Mouse (Mus musculus): ENCODE measurements around the gene Glp1r.

The Glp1r gene

DNA sequence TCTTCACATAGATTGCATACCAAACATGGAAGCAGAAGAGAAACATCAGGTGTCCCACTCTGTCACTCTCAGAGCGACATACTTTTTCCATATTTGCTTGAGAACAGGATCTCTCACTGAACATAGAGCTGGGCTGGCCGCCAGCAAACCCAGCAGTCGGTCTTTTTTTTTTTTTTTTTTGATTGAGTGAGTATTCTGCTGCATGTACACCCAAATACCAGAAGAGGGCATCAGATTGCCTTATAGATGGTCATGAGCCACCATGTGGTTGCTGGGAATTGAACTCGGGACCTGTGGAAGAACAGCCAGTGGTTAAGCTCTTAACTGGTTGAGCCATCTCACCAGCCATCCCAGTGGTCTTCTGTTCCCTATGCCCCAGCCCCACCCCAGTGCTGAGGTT is 21.9 kb downstream of the Glp1r start:
- no peak for DNase-seq

DNA sequence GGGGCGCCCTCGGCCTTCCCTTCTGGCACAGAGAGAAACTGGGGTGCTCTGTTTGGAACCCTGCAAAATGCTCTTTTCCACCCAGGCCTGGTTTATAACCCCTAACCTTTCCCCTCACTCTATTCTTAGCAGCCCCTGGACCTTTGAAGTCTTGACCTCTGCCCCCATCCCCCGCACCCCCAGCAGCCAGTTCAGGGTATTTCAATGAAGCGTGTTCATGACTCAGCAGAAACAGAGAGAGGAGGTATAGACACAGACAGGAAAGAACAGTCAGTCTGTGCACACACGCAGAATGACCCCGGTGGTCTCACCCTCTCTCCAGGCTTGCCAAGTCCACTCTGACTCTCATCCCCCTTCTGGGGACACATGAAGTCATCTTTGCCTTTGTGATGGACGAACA is 29.2 kb downstream of the Glp1r start:
- no peak for DNase-seq

DNA sequence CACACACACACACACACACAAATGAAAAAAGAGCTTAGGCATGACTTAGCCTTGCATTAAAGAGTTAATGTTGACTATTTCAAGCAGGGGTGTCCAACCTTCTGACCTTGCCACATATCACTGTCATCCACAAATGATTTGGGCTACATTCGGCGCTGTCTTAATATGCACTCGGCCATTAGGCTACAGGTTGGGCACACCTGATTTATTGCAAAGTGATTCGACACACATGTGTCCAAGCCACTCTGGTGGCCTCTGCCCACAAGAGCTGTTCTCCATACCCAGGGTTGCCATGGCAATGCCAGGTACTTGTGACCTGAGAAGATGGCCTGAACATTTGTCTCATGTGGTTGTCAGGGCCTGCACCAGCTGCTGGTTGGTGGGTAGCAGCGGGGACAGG is 31.2 kb downstream of the Glp1r start:
- DNase-seq = no peak

DNA sequence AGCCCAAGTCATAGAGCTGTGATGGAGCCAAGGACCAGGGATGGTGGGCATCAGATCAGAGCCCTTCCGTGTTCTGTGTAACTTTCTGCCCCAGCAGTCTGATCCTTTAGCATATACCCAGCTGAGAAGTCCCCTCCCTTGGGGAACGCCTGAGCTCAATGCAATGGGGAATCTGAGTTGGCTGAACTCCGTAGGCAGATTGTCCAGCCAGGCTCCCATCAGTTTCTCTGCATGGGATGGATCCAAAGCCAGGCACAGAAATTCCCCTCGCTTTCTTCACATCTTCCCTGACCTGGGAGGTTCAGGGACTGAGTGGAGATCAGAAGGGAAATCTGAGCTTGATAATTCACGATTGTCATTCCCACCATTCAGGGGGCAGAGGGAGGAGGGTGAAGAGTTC is 33.7 kb downstream of the Glp1r start:
- DNase-seq = no peak

DNA sequence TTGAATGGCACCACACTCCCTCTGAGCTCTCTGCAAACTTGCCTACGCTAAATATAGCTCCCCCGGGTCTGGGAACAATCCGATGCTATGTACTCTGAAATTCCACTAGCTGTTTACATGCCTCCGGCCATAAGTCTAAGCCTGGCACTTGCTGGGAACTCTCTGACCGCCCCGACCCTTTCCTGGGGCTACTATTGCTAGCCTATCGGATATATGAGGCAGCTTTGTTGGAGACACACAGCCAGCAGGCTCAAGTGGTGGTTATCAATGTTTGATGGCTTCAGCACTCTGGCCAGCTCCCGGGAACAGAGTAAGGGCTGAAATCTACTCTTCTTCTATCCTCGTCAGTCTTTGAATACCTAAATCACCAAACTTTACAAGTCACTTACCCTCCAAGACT is 36.9 kb downstream of the Glp1r start:
- DNase-seq = no peak

DNA sequence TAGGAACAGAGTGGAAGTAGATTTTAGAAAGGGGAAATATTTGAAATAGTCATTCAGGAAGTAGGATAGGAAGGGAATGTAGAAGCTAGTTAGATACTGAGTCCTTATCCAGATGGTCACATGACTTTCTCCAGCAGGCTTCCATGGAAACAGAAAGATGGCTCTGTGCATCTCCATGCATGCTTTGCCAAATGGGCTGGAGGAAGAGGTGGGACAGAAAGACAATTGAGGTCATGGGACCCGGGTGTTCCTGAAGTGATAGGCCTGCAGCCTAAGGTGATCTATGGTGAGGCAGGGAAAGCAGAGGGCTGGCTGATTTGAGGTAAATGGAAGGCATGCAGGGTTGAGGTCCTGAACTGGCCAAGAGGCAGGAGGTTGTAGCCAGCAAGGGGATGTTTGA is 46.8 kb downstream of the Glp1r start:
- no peak for DNase-seq

DNA sequence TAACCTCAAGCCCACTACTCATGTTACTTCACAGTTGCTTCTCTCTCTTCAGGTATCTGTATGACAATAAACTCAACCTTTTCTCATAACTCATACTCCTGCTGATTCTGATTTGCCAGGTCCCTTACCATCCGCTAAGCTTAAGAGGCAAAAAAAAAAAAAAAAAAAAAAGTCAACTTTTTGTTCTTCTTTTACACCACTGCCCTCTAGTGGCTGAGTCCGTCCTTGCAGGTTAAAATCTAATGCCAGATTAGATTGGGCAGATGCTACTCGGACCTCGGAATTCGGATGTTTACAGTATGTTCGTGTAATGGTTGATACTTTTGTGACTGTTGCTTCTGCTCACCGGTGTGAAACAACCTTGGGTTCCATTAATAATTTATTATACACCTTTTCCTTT is 49.2 kb downstream of the Glp1r start:
- peak; percentile 78 for DNase-seq

DNA sequence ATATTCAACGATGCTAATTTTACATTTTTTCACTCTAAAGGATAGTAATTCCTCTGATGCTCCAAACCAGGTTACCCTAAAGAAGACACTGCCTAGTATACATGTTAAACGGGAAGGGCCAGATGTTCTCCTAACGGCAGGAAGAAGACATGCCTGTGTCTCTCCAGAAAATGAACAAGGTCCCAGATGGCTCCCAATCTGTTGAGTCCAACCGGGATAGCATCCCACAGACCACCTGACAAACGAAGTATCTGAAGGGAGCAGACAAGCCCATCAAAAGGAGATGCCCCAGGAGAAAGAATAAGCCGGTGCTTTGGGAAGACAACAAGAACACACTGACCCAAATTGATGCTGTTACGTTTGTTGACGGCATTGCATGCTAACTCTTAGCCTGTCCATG is 50.0 kb downstream of the Glp1r start:
- no peak for DNase-seq

DNA sequence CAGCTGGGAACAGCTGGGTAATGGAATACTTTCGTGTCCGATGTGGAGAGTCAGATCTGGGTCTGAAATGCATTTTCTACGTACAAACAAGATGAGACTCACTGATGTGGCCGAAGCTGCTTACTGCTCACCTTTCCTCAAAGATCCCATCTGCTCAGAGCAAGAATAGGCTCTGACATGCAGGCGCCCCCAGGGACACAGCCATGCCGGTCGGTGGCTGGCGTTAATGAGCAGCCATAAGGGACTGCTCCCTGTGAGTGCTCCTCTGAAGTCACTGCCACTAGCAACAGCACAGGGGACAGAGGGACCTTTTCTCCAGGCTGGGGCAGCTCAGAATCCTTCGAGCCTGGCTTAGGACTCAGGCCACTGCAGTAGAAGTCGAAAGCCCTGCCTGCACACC is 52.7 kb downstream of the Glp1r start, which contains the start of gene Umodl1:
Umodl1 (plus strand) TSS at position 301 of the 400 bp plus-strand sequence.
- no peak for DNase-seq

DNA sequence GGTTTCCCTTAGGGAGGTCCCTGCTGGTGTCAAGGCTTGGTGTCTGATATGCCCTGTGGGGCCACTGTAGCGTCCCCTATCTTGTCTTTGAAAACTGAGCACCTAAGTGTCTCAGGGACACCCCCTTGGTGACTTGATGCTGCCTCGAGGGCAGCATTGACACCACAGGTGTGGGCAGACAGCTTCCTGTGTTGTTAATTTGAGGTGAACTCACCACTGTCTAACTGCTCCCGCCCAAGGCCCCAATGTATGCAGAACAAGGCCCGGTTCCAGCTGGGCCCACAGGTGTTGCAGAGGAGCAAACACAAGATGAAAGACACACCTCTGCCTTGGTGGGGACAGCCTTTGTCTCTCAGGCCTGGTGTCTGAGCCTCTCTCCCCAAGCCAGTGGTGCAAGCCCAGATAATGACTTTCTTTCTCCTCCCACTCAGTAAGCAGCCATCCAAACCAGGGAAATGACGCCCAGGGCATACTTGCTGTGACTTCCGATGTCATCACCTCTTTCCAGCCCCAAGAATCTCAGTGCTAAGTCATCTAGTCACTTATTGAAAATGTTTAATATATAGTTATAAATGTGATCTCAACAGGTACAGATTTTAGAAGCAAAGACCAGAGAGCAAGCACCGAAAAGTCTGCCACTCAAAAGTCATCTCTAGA is 60.4 kb downstream of the Glp1r start:
- DNase-seq = peak; percentile 13

DNA sequence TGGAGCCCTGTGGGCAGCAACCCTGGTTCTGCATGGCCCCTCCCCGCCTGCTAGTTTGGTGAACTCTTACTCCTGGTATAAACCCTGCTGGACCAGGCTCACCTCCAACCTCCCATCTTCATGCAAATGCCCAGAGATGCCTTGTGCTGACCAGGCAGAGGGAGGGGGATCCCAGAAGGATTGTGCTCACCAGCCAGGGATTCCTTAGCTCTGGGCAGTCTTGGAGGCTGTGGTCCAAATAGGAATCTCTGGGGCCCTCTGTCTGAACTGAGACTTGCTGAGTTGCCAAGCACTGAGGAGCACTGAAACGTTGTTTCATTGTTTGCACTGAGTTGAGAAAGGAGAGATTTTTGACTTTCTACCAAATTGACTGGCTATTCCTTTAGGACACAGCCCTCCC is 61.3 kb downstream of the Glp1r start:
- no peak for DNase-seq

DNA sequence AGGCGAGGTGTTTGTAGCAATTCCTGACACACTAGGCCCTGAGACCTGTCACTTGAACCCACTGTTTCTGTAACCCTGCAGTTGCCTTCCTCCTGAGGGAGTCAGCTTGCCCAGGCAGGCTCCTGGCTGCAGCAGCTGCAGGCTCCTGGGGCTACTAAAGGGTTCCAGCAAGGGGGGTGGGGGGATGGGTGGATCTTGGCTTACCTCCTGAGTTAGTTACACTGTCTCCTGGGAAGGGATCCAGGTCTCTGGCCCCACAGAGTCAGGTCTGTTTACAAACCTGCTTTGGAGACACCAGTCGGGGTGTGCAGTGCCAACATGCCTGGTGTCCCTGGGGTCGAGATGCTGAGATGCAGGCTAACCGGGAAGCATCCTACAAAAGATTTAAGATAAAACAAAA is 68.4 kb downstream of the Glp1r start:
- DNase-seq = no peak

DNA sequence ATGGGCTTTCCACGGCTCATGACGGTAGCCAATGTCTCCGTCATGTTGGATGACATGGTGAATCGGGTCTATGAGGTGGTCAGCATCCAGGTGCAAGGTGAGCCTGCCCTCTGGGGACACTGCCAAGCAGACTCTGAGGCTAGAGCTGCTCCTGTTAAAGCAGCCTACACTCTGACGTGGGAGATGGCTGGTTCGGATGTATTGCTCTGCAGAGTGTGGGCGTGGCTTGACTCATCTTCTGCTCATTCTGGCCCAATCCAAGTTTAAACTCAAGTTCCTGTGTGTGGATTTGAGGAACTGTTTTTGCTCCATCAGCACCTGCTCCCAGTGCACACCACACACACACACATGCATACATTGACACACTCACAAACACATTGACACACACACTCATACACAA is 70.3 kb downstream of the Glp1r start:
- no peak for DNase-seq

DNA sequence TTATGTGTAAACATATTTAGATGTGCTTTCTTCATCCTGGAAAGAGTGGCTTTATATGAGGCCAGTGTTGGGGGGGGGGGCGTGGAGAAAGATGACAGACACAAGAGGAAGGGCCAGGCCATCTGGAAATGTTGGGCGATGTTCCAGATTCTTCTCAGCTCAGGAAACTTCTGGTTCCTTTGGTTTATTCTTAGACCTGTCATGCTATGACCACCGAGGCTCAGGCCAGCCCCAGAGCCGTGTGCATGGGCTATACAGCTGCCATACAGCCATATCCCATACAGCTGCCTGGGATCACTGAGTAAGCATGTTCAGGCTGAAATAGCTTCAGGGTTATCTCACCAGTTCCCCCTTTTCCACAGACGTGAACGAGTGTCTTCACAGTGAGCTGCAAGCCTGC is 71.7 kb downstream of the Glp1r start:
- DNase-seq = no peak

DNA sequence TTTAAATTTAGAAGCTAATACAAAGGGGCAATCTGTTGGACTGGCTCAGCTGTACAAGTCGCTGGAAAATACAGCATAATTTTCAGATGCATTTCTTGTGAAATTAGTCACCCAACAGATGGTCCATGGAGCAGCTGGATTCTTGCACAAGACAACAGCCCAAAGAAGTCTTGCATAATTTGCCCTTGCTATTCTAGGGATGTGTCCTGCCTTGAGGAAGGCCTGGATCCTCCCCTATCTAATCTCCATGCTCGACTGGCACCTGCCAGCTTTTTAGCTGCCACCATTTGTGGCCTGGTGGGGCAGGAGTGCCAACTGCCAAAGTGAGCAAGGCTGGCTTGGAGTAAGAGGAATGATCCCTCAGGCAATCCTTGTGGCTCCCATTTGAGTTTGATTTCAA is 75.7 kb downstream of the Glp1r start:
- no peak for DNase-seq

DNA sequence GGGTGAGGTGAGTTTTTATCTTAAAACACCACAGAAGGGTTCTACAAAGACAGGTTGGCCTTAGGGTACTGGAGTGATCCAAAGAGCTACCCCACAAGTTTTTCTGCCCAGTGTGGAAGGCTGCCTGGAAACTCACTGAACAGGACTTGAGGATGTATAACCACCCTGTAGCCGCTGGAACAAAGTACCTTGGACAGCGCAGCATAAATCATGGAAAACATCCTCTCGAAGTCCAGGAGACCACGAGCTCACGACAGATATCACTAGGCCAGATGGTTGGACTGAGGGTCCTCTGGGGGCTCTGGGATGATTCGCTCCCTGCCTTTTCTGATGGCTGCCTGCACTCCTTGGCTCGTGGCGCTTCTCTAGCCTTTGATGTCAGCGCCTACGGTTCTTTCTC is 76.9 kb downstream of the Glp1r start:
- DNase-seq = no peak

DNA sequence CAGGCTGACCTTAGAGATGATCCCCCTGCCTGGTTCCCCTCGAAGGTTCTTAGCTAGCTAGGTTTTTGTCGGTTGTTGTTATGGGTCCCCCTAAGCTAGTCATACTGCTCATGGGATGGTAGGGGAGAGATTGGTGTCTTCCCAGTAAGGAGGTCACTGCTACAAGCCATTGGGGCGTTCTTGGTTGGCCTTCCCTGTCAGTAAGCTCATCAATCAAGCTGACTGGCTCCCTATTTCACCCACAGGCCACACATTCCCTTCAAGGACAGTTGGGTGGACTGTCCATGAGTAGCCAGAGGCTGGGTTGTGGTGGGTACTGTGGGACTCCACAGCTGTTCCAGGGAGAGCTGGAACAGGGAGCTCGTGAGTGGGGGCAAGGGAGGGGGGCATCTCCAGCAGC is 81.9 kb downstream of the Glp1r start:
- no peak for DNase-seq

DNA sequence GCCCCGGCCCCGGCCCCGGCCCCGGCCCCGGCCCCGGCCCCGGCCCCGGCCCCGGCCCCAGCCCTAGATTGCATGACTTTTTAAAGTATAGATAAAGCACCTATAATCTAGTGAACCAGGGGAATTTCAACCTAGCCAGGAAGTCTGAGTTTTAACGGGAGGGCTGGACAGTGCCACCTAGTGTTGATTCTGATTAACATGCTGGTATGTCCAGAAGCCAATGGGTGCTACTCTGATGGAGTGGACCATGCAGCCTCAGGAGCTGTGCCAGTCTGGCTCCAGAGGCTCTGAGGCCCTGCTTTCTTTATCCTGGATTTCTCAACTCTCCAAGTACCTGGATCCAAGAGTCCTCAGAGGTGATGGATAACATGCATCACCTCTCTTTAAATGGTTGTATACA is 88.6 kb downstream of the Glp1r start:
- peak; percentile 44 for DNase-seq

Measured in thymus, postnatal 14 days (tissue).